Mouse (Mus musculus): ENCODE data around the gene Sf3b5. TPM values are rescaled to one million over a fixed set of nuclear protein-coding genes. Genes with fewer than 3 reads are reported as not detected.

Sf3b5 gene
- polyA plus RNA-seq (2015; fragmentation: Nextera tagmentation; extraction: Ambion mirVana): 24.2 and 26.0 TPM in 2 replicates

DNA sequence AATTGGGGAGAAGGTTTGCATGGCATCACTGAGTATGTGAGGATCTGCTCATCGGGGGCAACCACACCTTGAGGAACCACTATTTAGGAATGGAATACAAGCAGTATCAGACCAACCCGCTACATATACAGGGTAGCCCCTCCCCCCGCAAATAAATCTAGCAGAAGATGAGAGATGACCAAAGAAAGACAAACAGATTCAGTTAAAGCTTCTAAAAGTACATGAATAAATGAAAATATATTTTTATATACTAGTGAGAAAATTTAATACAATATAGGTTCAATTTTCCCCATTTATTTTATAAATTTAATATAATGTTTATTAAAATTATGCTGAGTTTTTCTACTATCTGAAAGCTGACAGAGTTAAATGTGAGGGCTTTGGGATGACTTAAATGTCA is at the start of gene Sf3b5:
Sf3b5 (plus strand) TSS at position 301 of the 400 bp plus-strand sequence.
- 91% methylated on average over 3 of the region's 3 CpGs for WGBS
- no peak for ATAC-seq (ENCODE audit: low FRiP score)
- H3K36me3 ChIP-seq: no peaks in the 10 kb centered on the region; the same call in 1 of the 2 replicates
- no peaks in the 10 kb centered on the region for H3K9me3 ChIP-seq (replicated peaks)
- H3K4me2 ChIP-seq: no peak within 1 kb of the TSS
- H3K9ac ChIP-seq (replicated peaks): no peak within 1 kb of the TSS
- H3K4me1 ChIP-seq: peaks cover 15% of the 10 kb centered on the region
- no peaks in the 10 kb centered on the region for H3K27me3 ChIP-seq (replicated peaks)
- no peak within 1 kb of the TSS for H3K4me3 ChIP-seq (replicated peaks)
- no peak within 1 kb of the TSS for H3K27ac ChIP-seq (replicated peaks)

- ATAC-seq (ENCODE audit: low FRiP score): no peak
- no peak overlapping the region for H3K9ac ChIP-seq (replicated peaks)
- no peaks in the 10 kb centered on the region for H3K9me3 ChIP-seq (replicated peaks)
- no peak overlapping the region for H3K27ac ChIP-seq (replicated peaks)
- no peaks in the 10 kb centered on the region for H3K27me3 ChIP-seq (replicated peaks)
- no peaks in the 10 kb centered on the region for H3K4me1 ChIP-seq
- 66% methylated on average over 1 of the region's 1 CpGs for WGBS
- no peak overlapping the region for H3K4me2 ChIP-seq
- no peak overlapping the region for H3K4me3 ChIP-seq (replicated peaks)
- H3K36me3 ChIP-seq: no peaks in the 10 kb centered on the region
Observed at GRCm38 (mm10) chr10:12955831-12956230, 49.3 kb upstream of the Sf3b5 start.

DNA sequence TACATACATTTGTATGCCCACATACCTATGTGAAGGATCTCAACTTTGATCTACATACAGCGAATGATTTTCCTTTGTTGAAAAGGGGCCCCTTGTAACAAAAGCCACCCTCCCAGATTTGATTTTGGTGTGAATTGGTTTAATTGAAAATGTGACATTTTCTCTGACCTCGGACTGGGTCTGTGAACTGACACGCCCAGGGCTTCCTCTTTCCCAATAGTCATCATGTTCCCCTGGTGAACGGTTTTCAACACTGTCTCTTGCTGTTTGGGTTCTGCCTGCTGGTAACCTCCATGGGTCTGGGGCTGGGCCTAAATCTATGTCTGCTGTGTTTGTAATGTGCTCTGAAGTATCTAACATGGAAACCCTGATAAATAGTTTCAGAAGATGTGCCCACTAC is 47.9 kb upstream of the Sf3b5 start:
- no peak overlapping the region for H3K9ac ChIP-seq (replicated peaks)
- H3K27me3 ChIP-seq (replicated peaks): 0 out of 2 replicates have a peak, but pooled peaks cover 3% of the 10 kb centered on the region
- H3K4me1 ChIP-seq: no peaks in the 10 kb centered on the region
- H3K4me2 ChIP-seq: no peak overlapping the region
- H3K36me3 ChIP-seq: no peaks in the 10 kb centered on the region
- no peak overlapping the region for H3K4me3 ChIP-seq (replicated peaks)
- H3K27ac ChIP-seq (replicated peaks): no peak overlapping the region
- H3K9me3 ChIP-seq (replicated peaks): no peaks in the 10 kb centered on the region
- 80% methylated on average over 4 of the region's 4 CpGs for WGBS
- ATAC-seq (ENCODE audit: low FRiP score): no peak

DNA sequence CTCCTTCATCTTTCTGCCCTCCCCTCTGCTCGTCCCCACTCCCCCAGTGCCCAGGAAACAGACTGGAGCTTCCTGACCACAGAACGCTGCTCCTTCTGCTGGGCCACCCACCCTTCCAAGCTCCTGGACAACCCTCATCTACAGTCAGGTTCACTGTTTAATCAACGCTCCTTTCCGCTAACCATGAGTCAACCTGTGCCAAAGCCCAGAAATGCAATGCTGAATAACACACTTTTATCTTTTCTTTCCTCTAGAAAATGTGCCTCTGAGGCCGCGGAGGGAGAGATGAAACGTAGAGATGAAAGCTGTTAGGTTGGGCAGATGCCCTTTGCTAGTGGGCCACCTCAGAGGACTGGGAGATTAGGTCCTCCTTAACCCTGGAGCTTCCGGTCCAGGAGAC is 43.6 kb upstream of the Sf3b5 start:
- no peak overlapping the region for H3K4me2 ChIP-seq
- H3K27me3 ChIP-seq (replicated peaks): peaks cover 7% of the 10 kb centered on the region; the same call in 1 of the 2 replicates
- 91% methylated on average over 8 of the region's 8 CpGs for WGBS
- peaks cover 5% of the 10 kb centered on the region for H3K4me1 ChIP-seq
- ATAC-seq (ENCODE audit: low FRiP score): no peak
- no peak overlapping the region for H3K4me3 ChIP-seq (replicated peaks)
- no peak overlapping the region for H3K27ac ChIP-seq (replicated peaks)
- no peaks in the 10 kb centered on the region for H3K9me3 ChIP-seq (replicated peaks)
- no peak overlapping the region for H3K9ac ChIP-seq (replicated peaks)
- no peaks in the 10 kb centered on the region for H3K36me3 ChIP-seq

DNA sequence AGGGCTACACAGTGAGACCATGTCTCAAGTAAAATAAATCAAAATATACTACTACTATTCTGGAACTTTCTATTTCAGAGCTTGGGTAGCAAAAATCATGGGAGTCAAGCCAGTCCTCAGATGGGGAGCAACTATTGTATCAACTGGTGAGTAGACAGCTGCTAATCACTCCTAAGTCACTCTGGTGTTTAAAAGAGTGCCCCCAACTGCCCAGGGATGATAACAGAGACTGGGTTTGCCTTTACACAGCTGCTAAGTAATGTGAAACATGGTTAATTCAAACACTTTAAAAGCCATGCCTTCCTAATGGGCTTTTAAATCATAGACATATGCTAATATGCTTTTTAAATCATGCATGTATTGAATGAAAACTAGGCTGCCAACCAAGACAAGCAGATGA is 42.9 kb upstream of the Sf3b5 start:
- H3K4me2 ChIP-seq: no peak overlapping the region
- no peak overlapping the region for H3K4me3 ChIP-seq (replicated peaks)
- no peak for ATAC-seq (ENCODE audit: low FRiP score)
- H3K4me1 ChIP-seq: peaks cover 5% of the 10 kb centered on the region
- H3K9me3 ChIP-seq (replicated peaks): no peaks in the 10 kb centered on the region
- peaks cover 7% of the 10 kb centered on the region; the same call in 1 of the 2 replicates for H3K27me3 ChIP-seq (replicated peaks)
- no peak overlapping the region for H3K27ac ChIP-seq (replicated peaks)
- no peaks in the 10 kb centered on the region for H3K36me3 ChIP-seq
- H3K9ac ChIP-seq (replicated peaks): no peak overlapping the region

- Histone ChIP-seq H3K4me2 (peak overlapping the region; percentile 99), H3K27me3 (replicated peaks) (peaks cover 7% of the 10 kb centered on the region; the same call in 1 of the 2 replicates), H3K4me3 (replicated peaks) (peak overlapping the region; percentile 77), H3K27ac (replicated peaks) (no peak overlapping the region), H3K4me1 (peaks cover 5% of the 10 kb centered on the region), H3K9ac (replicated peaks) (peak overlapping the region; percentile 62), H3K9me3 (replicated peaks) (no peaks in the 10 kb centered on the region), H3K36me3 (no peaks in the 10 kb centered on the region)
- ATAC-seq (ENCODE audit: low FRiP score): peak; percentile 33; the same call in 1 of the 2 replicates
- 6% methylated on average over 29 of the region's 29 CpGs for WGBS
Observed at GRCm38 (mm10) chr10:12963362-12964147, 41.6 kb upstream of the Sf3b5 start.

DNA sequence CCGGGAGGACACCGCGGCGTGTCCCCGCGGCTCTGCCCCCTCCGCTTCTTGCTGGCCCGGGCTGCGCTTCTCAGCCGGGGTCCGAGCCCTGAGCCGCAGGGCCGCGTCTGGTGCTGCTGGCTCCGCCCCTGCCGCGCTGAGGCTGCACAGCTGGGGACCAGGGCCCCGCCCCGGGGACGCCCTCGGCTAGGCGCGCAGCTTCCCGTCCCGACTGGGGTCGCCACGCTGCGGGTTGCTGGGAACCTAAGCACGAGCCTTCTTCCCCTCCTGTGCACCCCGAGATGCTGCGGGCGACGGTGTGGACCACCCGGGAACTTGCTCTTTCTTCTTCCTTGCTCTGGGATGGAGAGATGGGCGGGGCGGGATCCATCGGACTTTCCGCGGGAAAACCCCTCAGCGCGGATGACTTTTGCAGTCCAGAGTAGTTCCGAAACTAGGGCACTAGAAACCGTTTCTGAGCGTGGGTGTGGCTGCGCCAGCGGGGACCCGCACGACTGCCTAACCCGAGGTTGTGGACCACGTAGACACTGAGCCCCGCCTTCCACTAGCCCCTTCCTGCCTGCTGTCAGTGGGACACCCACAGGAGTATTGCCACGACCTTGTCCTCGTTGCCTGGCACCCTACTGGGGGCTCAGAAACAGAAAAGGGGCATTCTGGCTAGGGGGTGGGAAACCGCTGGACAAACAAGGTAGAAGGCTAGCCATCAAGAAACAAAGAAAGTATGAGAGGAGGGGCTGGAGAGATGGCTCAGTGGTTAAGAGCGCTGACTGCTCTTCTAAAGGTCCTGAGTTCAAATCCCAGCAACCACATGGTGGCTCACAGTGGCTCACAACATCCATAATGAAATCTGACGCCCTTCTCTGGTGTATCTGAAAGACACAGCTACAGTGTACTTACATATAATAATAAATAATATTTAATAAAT is 40.7 kb upstream of the Sf3b5 start, which contains the start of gene Stx11:
Stx11 (minus strand) TSS at position 148 of the 925 bp plus-strand sequence.
- Histone ChIP-seq H3K9ac (replicated peaks) (peak within 1 kb of the TSS; percentile 62), H3K36me3 (no peaks in the 10 kb centered on the region), H3K27me3 (replicated peaks) (peaks cover 7% of the 10 kb centered on the region; the same call in 1 of the 2 replicates), H3K4me2 (peak within 1 kb of the TSS; percentile 99), H3K9me3 (replicated peaks) (no peaks in the 10 kb centered on the region), H3K4me1 (peaks cover 5% of the 10 kb centered on the region), H3K27ac (replicated peaks) (no peak within 1 kb of the TSS), H3K4me3 (replicated peaks) (peak within 1 kb of the TSS; percentile 77)
- WGBS: 3% methylated on average over 56 of the region's 56 CpGs
- peak; percentile 77 for ATAC-seq (ENCODE audit: low FRiP score)

DNA sequence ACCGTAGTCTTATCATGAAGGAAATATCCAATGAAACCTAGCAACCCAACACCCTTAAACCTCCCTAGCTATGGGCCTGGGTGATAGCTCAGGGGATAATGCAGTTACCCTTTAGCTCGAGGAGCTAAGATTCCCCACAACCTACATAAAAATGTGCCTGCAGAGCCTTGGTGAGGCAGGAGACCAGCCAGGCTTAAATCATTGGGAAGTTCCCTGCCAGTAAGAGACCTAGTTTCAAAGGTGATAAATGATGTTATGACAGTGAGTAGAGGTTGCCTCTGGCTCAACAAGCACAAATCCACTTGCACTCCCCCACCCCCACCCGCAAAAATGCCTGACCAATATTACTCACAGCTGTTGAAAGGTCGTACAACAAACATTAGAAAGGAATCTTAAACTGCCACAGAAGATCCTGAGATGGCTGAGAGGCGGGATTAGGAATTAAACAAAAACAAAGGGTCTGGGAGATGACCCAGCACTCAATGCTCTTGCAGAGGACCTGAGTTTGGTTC is 39.4 kb upstream of the Sf3b5 start:
- Histone ChIP-seq H3K4me1 (peaks cover 5% of the 10 kb centered on the region), H3K27me3 (replicated peaks) (peaks cover 7% of the 10 kb centered on the region; the same call in 1 of the 2 replicates), H3K27ac (replicated peaks) (no peak overlapping the region), H3K4me2 (no peak overlapping the region), H3K36me3 (no peaks in the 10 kb centered on the region), H3K4me3 (replicated peaks) (no peak overlapping the region), H3K9ac (replicated peaks) (no peak overlapping the region), H3K9me3 (replicated peaks) (no peaks in the 10 kb centered on the region)
- WGBS: 83% methylated on average over 5 of the region's 5 CpGs
- ATAC-seq (ENCODE audit: low FRiP score): no peak

GRCm38 (mm10) chr10:12974572-12974971 is 30.6 kb upstream of the Sf3b5 start:
- Histone ChIP-seq H3K9ac (replicated peaks) (no peak overlapping the region), H3K4me3 (replicated peaks) (no peak overlapping the region), H3K4me2 (no peak overlapping the region), H3K36me3 (no peaks in the 10 kb centered on the region), H3K27me3 (replicated peaks) (no peaks in the 10 kb centered on the region), H3K27ac (replicated peaks) (no peak overlapping the region), H3K9me3 (replicated peaks) (no peaks in the 10 kb centered on the region), H3K4me1 (no peaks in the 10 kb centered on the region)
- WGBS: 97% methylated on average over 6 of the region's 6 CpGs
- ATAC-seq (ENCODE audit: low FRiP score): no peak

- no peak for ATAC-seq (ENCODE audit: low FRiP score)
- Histone ChIP-seq H3K27me3 (replicated peaks) (no peaks in the 10 kb centered on the region), H3K4me1 (no peaks in the 10 kb centered on the region), H3K27ac (replicated peaks) (no peak overlapping the region), H3K4me2 (no peak overlapping the region), H3K4me3 (replicated peaks) (no peak overlapping the region), H3K9ac (replicated peaks) (no peak overlapping the region), H3K36me3 (no peaks in the 10 kb centered on the region), H3K9me3 (replicated peaks) (no peaks in the 10 kb centered on the region)
- WGBS: 95% methylated on average over 3 of the region's 3 CpGs
Observed at GRCm38 (mm10) chr10:12975461-12975860, 29.7 kb upstream of the Sf3b5 start.

- no peaks in the 10 kb centered on the region for H3K4me1 ChIP-seq
- H3K27me3 ChIP-seq (replicated peaks): no peaks in the 10 kb centered on the region
- H3K36me3 ChIP-seq: no peaks in the 10 kb centered on the region
- no peak overlapping the region for H3K4me3 ChIP-seq (replicated peaks)
- H3K9me3 ChIP-seq (replicated peaks): no peaks in the 10 kb centered on the region
- H3K27ac ChIP-seq (replicated peaks): no peak overlapping the region
- H3K9ac ChIP-seq (replicated peaks): no peak overlapping the region
- 93% methylated on average over 7 of the region's 7 CpGs for WGBS
- H3K4me2 ChIP-seq: no peak overlapping the region
- ATAC-seq (ENCODE audit: low FRiP score): no peak
Observed at GRCm38 (mm10) chr10:12975957-12976356, 29.2 kb upstream of the Sf3b5 start.

Data from neural tube, embryonic 15.5 days (tissue).